Mouse (Mus musculus) hindbrain, embryonic 15.5 days (tissue): ENCODE results near the gene Ercc5. TPM values are rescaled to one million over a fixed set of nuclear protein-coding genes. Genes with fewer than 3 reads are reported as not detected.

Experiments used
- ATAC-seq: fragments of 200-750 bp; cut with Nextera tagmentation; 2 replicates; pipeline ENCODE4 v1.8.0; 2017; ENCODE audit warnings: low read depth, moderate number of reproducible peaks, moderate TSS enrichment; ENCODE audit not compliant: low FRiP score
- H3K27ac ChIP-seq: fragments of 300-500 bp; sonication (generic); replicated peaks from 2 replicates; pipeline ENCODE4 v1.5.1; 2015; ENCODE audit warnings: mild to moderate bottlenecking, inconsistent platforms
- H3K27me3 ChIP-seq: fragments of 300-500 bp; sonication (generic); 2 replicates; pipeline ENCODE4 v1.6.1; 2015; ENCODE audit warnings: control low read depth, inconsistent platforms
- H3K36me3 ChIP-seq: fragments of 300-500 bp; sonication (generic); 2 replicates; pipeline ENCODE4 v1.6.1; 2015; ENCODE audit warnings: control low read depth, inconsistent platforms
- H3K4me1 ChIP-seq: fragments of 300-500 bp; sonication (generic); replicated peaks from 2 replicates; pipeline ENCODE4 v1.6.1; 2015; ENCODE audit warnings: control low read depth, inconsistent platforms
- H3K4me2 ChIP-seq: fragments of 300-500 bp; sonication (generic); 2 replicates; pipeline ENCODE4 v1.6.1; 2015; ENCODE audit warnings: moderate library complexity, mild to moderate bottlenecking, inconsistent platforms
- H3K4me3 ChIP-seq: fragments of 300-500 bp; sonication (generic); 2 replicates; pipeline ENCODE4 v1.5.1; 2015; ENCODE audit warnings: mild to moderate bottlenecking, inconsistent platforms
- H3K9ac ChIP-seq: fragments of 300-500 bp; sonication (generic); 2 replicates; pipeline ENCODE4 v1.6.1; 2015; ENCODE audit warnings: inconsistent platforms
- H3K9me3 ChIP-seq: fragments of 300-500 bp; sonication (generic); 2 replicates; pipeline ENCODE4 v1.6.1; 2016; ENCODE audit warnings: control low read depth, inconsistent platforms
- WGBS: fragments of 180-500 bp; shearing (Covaris S2); methylation state at CpG from one replicate; pipeline ENCODE4 v1.1.7; 2015; 5-methylcytosine and 5-hydroxymethylcytosine counted together
- polyA plus RNA-seq: library from polyadenylated mRNA; unstranded; fragments of >200 nt; fragmentation: Nextera tagmentation; extraction: Ambion mirVana; gene quantifications from 2 replicates; pipeline ENCODE4 v1.2.1, GENCODE M21; 2015

Gene Ercc5
- polyA plus RNA-seq, 1 experiment from 2014 or later: 25.2 TPM

- 89% methylated on average over 4 of the region's 4 CpGs for WGBS
- no peak for ATAC-seq
Measured at GRCm38 (mm10) chr1:44129929-44130581, 17.5 kb upstream of the Ercc5 start.

DNA sequence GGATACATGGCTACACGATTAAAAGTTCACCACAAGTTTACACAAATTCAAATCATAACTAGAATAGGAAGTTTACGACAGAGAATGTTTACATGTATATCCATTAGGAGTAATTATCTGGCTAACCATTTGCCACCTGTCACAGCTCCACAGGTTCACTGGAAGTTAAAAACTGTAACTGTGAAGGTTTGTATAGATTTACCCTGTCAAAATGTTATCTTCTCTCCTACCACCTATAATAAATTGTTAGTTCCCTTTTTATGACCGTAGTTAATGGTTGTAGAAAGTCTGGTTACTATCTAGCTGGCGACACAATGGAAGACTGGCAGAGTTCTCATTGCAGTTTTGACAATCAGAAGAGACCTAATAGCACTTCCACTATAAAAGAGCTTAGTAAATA, 7.3 kb upstream of the Ercc5 start:
- Histone ChIP-seq H3K36me3 (peaks cover 53% of the 10 kb centered on the region), H3K4me1 (no peaks in the 10 kb centered on the region), H3K27me3 (no peaks in the 10 kb centered on the region), H3K27ac (no peak overlapping the region), H3K4me2 (no peak overlapping the region), H3K9me3 (no peaks in the 10 kb centered on the region), H3K4me3 (no peak overlapping the region), H3K9ac (no peak overlapping the region)
- ATAC-seq: no peak
- 93% methylated on average over 4 of the region's 4 CpGs for WGBS

More at GRCm38 (mm10) chr1:44129929-44130581, 17.5 kb upstream of the Ercc5 start:
- Histone ChIP-seq H3K9ac (no peak overlapping the region), H3K27me3 (no peaks in the 10 kb centered on the region), H3K9me3 (no peaks in the 10 kb centered on the region), H3K27ac (no peak overlapping the region), H3K36me3 (peaks cover 58% of the 10 kb centered on the region), H3K4me3 (no peak overlapping the region), H3K4me1 (no peaks in the 10 kb centered on the region), H3K4me2 (no peak overlapping the region)

GRCm38 (mm10) chr1:44142747-44143146, 4.8 kb upstream of the Ercc5 start:
- H3K36me3 ChIP-seq: peaks cover 46% of the 10 kb centered on the region
- H3K27ac ChIP-seq: no peak overlapping the region
- H3K9ac ChIP-seq: no peak overlapping the region
- H3K4me2 ChIP-seq: no peak overlapping the region
- H3K4me1 ChIP-seq: peaks cover 9% of the 10 kb centered on the region
- no peak for ATAC-seq
- 92% methylated on average over 5 of the region's 5 CpGs for WGBS
- no peaks in the 10 kb centered on the region for H3K27me3 ChIP-seq
- H3K4me3 ChIP-seq: no peak overlapping the region
- H3K9me3 ChIP-seq: no peaks in the 10 kb centered on the region

GRCm38 (mm10) chr1:44148706-44149105, 1.2 kb downstream of the Ercc5 start:
- H3K4me1 ChIP-seq: peaks cover 19% of the 10 kb centered on the region
- no peaks in the 10 kb centered on the region for H3K9me3 ChIP-seq
- peak overlapping the region; percentile 80; the same call in 1 of the 2 replicates for H3K9ac ChIP-seq
- no peak for ATAC-seq
- peak overlapping the region; percentile 65 for H3K4me3 ChIP-seq
- H3K27me3 ChIP-seq: no peaks in the 10 kb centered on the region
- peak overlapping the region; percentile 94; the same call in 1 of the 2 replicates for H3K27ac ChIP-seq
- WGBS: 27% methylated on average over 6 of the region's 6 CpGs
- peaks cover 3% of the 10 kb centered on the region for H3K36me3 ChIP-seq
- H3K4me2 ChIP-seq: peak overlapping the region; percentile 65

- H3K9ac ChIP-seq: no peak overlapping the region
- no peaks in the 10 kb centered on the region for H3K4me1 ChIP-seq
- no peak overlapping the region for H3K27ac ChIP-seq
- WGBS: 98% methylated on average over 4 of the region's 4 CpGs
- H3K36me3 ChIP-seq: peaks cover 27% of the 10 kb centered on the region
- H3K9me3 ChIP-seq: no peaks in the 10 kb centered on the region
- H3K27me3 ChIP-seq: no peaks in the 10 kb centered on the region
- H3K4me3 ChIP-seq: no peak overlapping the region
- no peak overlapping the region for H3K4me2 ChIP-seq
- no peak for ATAC-seq
Measured at GRCm38 (mm10) chr1:44155287-44155686, 7.7 kb downstream of the Ercc5 start.

GRCm38 (mm10) chr1:44158317-44158716, 10.8 kb downstream of the Ercc5 start:
- no peaks in the 10 kb centered on the region for H3K9me3 ChIP-seq
- H3K9ac ChIP-seq: no peak overlapping the region
- H3K4me2 ChIP-seq: no peak overlapping the region
- no peaks in the 10 kb centered on the region for H3K27me3 ChIP-seq
- 91% methylated on average over 6 of the region's 6 CpGs for WGBS
- no peak overlapping the region for H3K27ac ChIP-seq
- H3K4me3 ChIP-seq: no peak overlapping the region
- peaks cover 55% of the 10 kb centered on the region for H3K36me3 ChIP-seq
- no peaks in the 10 kb centered on the region for H3K4me1 ChIP-seq
- no peak for ATAC-seq

- no peak overlapping the region for H3K27ac ChIP-seq
- no peaks in the 10 kb centered on the region for H3K9me3 ChIP-seq
- H3K27me3 ChIP-seq: no peaks in the 10 kb centered on the region
- H3K9ac ChIP-seq: no peak overlapping the region
- WGBS: 97% methylated on average over 6 of the region's 6 CpGs
- H3K4me3 ChIP-seq: no peak overlapping the region
- no peaks in the 10 kb centered on the region for H3K4me1 ChIP-seq
- peaks cover 83% of the 10 kb centered on the region for H3K36me3 ChIP-seq
- no peak for ATAC-seq
- H3K4me2 ChIP-seq: no peak overlapping the region
Measured at GRCm38 (mm10) chr1:44161818-44162217, 14.3 kb downstream of the Ercc5 start.

GRCm38 (mm10) chr1:44162389-44162788, 14.8 kb downstream of the Ercc5 start:
- Histone ChIP-seq H3K36me3 (peaks cover 89% of the 10 kb centered on the region), H3K4me2 (no peak overlapping the region), H3K9ac (no peak overlapping the region), H3K27me3 (no peaks in the 10 kb centered on the region), H3K4me1 (no peaks in the 10 kb centered on the region), H3K4me3 (no peak overlapping the region), H3K9me3 (no peaks in the 10 kb centered on the region), H3K27ac (no peak overlapping the region)
- WGBS: 95% methylated on average over 5 of the region's 5 CpGs
- ATAC-seq: no peak

DNA sequence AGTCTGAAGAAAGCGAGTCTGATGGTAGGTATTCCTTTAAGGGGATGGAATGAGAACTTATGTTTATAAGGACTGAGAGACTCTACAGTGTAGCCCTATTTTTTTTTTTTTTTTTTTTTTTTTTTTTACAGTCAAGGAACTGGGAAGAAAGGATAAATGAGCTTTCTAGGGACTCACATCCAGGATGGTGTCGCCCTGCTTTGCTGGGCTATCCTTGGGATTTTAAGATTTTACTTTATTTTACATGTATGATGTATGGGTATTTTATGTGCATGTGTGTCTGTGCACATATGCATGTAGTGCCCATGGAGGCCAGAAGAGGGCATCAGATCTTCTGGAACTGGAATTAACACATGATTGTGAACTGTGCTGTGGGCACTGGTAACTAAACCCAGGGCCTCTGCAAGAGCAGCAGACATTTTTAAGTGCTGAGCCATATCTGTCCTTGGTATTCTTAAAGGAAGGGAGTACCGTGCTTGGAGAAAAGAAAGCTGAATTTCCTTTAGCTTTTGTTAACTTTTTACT, 20.4 kb downstream of the Ercc5 start:
- H3K9me3 ChIP-seq: no peaks in the 10 kb centered on the region
- no peaks in the 10 kb centered on the region for H3K27me3 ChIP-seq
- no peak overlapping the region for H3K4me2 ChIP-seq
- WGBS: over 99% methylated on average over 3 of the region's 3 CpGs
- H3K36me3 ChIP-seq: peaks cover 82% of the 10 kb centered on the region
- H3K9ac ChIP-seq: no peak overlapping the region
- no peak overlapping the region for H3K4me3 ChIP-seq
- H3K4me1 ChIP-seq: no peaks in the 10 kb centered on the region
- no peak for ATAC-seq
- no peak overlapping the region for H3K27ac ChIP-seq

- Histone ChIP-seq H3K4me3 (no peak overlapping the region), H3K4me2 (no peak overlapping the region), H3K27me3 (no peaks in the 10 kb centered on the region), H3K27ac (no peak overlapping the region), H3K9ac (no peak overlapping the region), H3K36me3 (peaks cover 84% of the 10 kb centered on the region), H3K4me1 (no peaks in the 10 kb centered on the region), H3K9me3 (no peaks in the 10 kb centered on the region)
- no peak for ATAC-seq
- 96% methylated on average over 4 of the region's 4 CpGs for WGBS
Measured at GRCm38 (mm10) chr1:44172656-44173055, 25.1 kb downstream of the Ercc5 start.

DNA sequence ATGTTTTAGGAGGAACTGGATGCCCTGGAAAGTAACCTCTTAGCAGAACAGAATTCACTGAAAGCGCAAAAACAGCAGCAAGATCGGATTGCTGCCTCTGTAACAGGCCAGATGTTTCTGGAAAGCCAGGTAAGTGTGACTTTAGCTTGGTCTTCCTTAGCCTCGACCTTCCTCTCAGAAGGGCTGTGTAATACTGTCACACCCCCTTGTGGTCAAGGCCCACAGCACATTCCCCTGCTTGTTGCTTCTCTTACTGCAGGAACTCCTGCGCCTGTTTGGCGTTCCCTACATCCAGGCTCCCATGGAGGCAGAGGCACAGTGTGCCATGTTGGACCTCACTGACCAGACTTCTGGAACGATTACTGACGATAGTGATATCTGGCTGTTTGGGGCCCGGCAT, 26.4 kb downstream of the Ercc5 start:
- Histone ChIP-seq H3K4me3 (no peak overlapping the region), H3K27ac (no peak overlapping the region), H3K27me3 (no peaks in the 10 kb centered on the region), H3K4me2 (no peak overlapping the region), H3K36me3 (peaks cover 84% of the 10 kb centered on the region), H3K9ac (no peak overlapping the region), H3K9me3 (no peaks in the 10 kb centered on the region), H3K4me1 (no peaks in the 10 kb centered on the region)
- 88% methylated on average over 8 of the region's 8 CpGs for WGBS
- ATAC-seq: no peak

DNA sequence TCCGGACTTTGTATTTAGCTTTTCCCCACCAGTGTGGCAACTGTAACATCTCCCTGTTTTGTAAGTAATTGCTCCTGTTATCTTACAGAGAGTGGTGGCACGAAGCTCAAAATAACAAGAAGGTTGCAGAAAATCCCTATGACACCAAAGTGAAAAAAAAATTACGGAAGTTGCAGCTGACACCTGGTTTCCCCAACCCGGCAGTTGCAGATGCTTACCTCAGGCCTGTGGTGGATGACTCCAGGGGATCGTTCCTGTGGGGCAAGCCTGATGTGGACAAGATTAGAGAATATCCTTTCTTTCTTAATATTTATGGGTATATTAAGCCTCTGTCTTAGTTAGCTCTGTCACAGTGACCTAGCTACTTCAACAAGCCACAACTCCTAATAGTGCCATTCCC, 30.5 kb downstream of the Ercc5 start:
- Histone ChIP-seq H3K36me3 (peaks cover 78% of the 10 kb centered on the region), H3K4me2 (no peak overlapping the region), H3K27me3 (no peaks in the 10 kb centered on the region), H3K9me3 (no peaks in the 10 kb centered on the region), H3K4me1 (no peaks in the 10 kb centered on the region), H3K9ac (no peak overlapping the region), H3K4me3 (no peak overlapping the region), H3K27ac (no peak overlapping the region)
- ATAC-seq: no peak
- 95% methylated on average over 5 of the region's 5 CpGs for WGBS

- H3K4me3 ChIP-seq: no peak overlapping the region
- no peak overlapping the region for H3K27ac ChIP-seq
- H3K36me3 ChIP-seq: peaks cover 11% of the 10 kb centered on the region; the same call in 1 of the 2 replicates
- 0 out of 2 replicates have a peak, but pooled peaks have one; percentile 15 for ATAC-seq
- no peak overlapping the region for H3K4me2 ChIP-seq
- no peaks in the 10 kb centered on the region for H3K9me3 ChIP-seq
- no peak overlapping the region for H3K9ac ChIP-seq
- no peaks in the 10 kb centered on the region for H3K4me1 ChIP-seq
- H3K27me3 ChIP-seq: no peaks in the 10 kb centered on the region
Measured at GRCm38 (mm10) chr1:44186396-44186795, 38.9 kb downstream of the Ercc5 start.
